Mouse (Mus musculus) liver (tissue): ENCODE measurements around the gene Mfsd4a.

ENCODE experiments used
- DNase-seq: peaks from one replicate; pipeline ENCODE4 v3.0.0-alpha.2; 2020; ENCODE audit warnings: mixed read lengths

Mfsd4a gene

DNA sequence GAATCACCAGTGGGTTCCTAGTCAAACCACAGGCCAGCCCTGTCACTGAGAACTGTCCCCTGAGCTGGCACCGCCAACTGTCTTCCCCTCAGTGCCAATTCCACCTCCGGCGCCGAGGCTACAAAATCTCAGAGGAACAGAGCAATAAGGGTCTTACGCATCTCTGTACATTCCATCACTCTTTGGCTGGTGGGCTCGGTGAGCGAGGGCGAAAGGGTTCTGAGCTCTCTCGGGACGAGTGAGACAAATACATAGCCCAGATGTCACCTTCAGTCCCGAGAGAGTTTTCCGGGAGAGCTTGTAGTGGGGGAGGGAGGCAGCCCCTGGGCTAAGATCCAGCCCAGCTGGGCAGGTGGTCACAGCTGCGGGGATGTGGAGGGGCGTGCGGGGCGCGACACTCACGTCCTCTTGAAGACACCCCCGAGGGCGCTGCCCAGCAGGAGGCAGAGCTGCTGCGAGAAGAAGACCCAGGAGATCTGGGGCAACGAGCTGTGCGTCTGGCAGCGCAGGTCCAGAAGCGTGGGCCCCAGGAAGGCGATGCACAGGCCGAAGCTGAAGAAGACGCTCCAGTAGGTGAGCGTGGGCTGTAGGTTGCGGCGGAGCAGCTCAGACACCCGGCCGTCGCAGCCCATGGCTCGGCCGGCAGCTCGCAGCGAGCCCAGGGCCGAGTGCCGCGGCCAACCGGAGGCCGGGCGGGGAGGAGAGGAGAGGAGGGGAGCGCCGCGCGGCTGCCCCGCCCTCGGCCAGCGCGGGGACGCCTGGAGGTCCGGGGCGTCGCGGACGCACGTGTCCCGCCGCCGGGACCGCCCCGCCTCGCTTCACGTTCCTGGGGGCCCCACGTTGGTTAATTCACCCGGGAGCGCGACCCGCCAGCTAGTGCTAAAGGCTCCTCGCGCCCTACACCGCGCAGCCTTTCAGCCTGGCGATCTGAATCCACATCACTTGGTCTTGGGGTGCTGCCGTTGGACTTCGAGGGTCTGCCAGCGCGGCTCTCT lies at the start of gene Mfsd4a:
Mfsd4a (minus strand) TSS at position 802 of the 995 bp plus-strand sequence.
- DNase-seq, result peak; percentile 28

DNA sequence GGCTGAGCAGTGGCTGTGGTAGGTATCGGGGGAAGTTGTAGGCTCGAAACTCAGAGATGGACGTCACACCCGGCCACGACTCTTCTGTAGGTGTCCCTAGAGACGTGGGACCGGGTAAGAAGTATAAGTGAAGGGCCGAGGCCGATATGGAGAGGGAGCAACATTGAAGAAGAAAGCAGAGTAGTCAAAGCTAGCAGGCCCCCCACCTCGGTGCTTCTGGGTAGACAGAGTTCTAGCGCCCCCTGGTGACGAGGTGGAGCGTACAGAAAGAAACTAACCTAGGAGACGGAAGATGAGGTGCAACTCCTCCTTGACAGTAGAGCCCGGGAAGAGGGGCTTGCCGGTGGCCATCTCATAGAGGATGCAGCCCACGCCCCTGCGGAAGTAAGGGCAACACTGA lies 48.7 kb upstream of the Mfsd4a start:
- peak; percentile 73 for DNase-seq

DNA sequence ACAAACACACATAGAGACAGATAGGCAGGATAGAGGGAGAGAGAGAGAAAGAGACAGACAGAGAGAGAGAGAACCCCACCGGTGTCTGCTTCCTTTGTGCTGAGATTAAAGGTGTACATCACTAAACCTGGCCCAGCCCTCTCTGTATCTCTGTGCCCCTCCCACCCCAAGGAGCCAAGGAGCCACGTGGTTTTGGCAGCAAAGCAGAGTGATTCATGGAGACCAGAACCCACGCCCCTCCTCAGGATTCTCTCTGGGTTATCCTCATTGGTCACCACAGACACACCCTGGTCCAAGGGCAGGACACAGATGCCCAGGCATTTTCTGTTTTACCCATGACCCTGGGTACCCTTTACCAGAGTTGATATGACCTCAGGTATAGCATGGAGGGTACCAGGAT lies 45.2 kb upstream of the Mfsd4a start:
- DNase-seq, result no peak

GRCm38 (mm10) chr1:132112426-132112825 lies 44.6 kb upstream of the Mfsd4a start:
- DNase-seq, result no peak

DNA sequence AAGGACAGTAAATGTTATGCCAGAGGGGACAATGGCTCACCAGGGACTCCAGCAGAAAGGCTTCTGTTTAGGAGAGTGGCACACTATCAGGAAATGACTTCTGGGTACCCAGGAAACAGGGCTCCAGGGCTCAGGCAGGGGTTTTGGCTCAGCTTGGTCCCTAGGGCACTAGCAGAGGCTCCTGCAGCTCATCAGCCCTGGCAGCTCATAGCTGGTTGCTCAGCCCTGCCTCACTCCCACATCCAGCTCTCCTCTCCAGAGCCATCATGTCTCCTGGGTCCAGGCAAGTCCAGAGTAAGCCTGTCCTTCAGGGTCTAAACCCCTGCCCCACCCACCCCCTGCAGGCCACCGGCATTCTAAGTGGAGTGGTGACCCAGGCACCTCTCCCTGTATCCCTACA lies 43.5 kb upstream of the Mfsd4a start:
- no peak for DNase-seq

- no peak for DNase-seq
These were observed 41.5 kb upstream of the Mfsd4a start for GRCm38 (mm10) chr1:132109368-132109767.

DNA sequence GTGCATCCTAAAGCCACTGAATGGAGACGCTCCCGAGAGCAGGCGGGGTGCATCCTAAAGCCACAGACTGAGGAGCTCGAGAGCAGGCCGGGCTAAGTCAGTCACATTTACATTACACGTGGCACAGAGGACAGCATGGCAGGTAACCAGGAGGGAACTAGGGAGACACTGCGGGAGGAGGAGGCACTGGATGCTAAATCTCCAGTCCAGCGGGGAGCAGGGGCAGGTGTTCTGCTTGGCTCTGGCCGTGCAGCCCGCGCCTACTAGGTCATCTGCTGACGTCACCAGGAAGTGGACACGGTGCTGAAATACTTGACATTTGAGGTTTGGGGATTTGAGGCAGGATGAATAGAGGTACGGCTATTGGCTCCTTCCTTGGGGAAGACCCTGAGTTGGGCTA lies 36.5 kb upstream of the Mfsd4a start:
- DNase-seq, result no peak

DNA sequence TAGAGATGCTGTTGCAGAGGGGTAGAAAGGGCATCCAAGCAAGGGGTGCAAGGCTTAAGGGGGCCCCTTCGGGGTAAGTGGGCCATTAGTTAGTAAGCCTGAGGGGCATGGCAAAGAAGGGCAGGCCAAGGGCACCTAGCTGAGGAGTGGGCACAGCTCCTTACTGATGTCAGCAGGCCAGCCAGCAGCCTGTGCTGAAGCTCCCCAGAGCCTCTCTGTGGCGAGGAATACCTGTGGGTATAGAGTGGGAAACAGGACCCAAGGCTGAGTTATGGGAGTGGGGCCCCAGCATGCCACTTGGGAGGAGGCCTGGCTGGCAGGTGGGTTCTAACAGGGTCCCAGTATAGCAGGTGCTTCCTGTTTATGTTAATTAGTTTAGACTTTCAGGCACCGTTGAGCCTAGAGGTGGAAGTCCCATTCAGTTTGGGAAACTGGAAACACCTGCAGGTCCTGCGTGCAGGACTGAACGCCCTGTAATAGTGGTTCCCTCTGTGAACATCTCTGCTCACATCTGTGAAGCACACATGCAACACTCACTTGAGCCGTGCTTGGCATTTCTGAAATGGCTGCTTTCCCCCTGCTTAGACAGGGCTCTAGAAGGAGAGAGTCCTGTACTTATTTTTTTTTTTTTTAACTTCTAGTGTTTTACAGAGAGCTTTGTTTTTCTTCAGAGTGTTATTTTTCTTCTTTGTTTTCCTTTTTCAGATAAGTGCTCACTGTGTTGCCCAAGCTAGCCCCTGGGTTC lies 34.3 kb upstream of the Mfsd4a start:
- no peak for DNase-seq

- DNase-seq, result no peak
These were observed 31.9 kb upstream of the Mfsd4a start for GRCm38 (mm10) chr1:132099775-132100174.

DNA sequence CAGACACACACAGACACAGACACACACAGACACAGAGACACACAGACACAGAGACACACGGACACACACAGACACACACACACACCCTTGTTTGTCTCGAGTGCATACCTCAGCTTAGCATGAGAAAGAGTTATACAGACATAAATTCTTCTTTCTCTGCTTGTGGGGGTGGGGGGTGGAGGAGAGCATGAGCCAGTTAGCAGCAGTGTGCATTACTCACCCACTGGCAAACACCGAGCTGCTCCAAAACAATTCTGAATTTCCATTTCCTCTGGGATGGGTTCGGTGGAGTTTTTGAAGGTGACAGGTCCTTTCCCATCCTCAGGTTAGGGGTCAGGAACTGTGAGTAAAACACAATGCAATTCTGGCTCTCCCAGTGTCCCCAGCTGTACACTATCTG lies 31.2 kb upstream of the Mfsd4a start:
- DNase-seq, result no peak

- no peak for DNase-seq
These were observed 30.2 kb upstream of the Mfsd4a start for GRCm38 (mm10) chr1:132098076-132098475.

GRCm38 (mm10) chr1:132095356-132096004 lies 27.6 kb upstream of the Mfsd4a start:
- DNase-seq, result peak; percentile 53

GRCm38 (mm10) chr1:132093269-132093668 lies 25.4 kb upstream of the Mfsd4a start:
- DNase-seq, result no peak

GRCm38 (mm10) chr1:132090266-132090665 lies 22.4 kb upstream of the Mfsd4a start:
- no peak for DNase-seq

DNA sequence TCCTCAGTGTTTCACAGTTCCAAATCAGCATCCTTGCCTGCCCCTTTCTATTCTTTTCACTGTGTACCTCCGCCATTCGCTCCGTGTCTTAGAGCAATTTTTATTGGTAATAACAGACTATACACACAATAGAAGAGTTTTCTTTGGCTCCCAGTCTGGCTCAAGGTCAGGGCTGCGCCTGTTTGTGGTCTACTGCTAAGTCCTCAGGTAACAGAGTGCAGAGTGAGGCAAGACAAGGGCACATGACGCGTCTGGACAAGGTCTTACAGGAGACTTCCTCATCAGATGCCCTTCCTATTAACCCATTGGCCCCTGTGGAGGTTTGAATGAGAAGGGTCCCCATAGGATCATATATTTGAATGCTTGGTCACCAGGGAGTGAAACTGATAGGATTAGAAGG lies 21.9 kb upstream of the Mfsd4a start:
- no peak for DNase-seq

GRCm38 (mm10) chr1:132088181-132088671 lies 20.4 kb upstream of the Mfsd4a start:
- no peak for DNase-seq

- DNase-seq, result no peak
These were observed 17.6 kb upstream of the Mfsd4a start for GRCm38 (mm10) chr1:132085181-132086049.

GRCm38 (mm10) chr1:132078413-132078812 lies 10.6 kb upstream of the Mfsd4a start:
- no peak for DNase-seq

GRCm38 (mm10) chr1:132075576-132075975 lies 7.7 kb upstream of the Mfsd4a start:
- no peak for DNase-seq

DNA sequence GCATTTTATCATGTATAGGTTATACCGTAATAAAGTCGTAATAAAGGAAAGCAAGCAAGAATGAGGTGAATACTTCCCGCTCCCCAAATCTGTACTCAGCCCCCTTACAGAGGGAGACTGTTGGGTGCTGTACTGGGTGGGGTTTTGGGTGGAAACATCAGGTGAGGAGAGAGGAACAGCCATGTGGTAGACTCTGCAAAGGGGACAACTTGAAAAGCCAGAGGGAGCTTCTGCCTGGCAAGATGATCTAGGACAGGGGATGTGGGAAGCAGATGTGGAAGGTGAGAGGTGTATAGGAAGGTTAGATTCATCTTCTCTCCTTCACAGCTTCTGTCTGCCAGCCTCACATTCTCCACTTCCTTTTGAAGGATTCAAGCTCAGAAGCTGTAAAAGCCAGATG lies 2.8 kb upstream of the Mfsd4a start:
- DNase-seq, result no peak

DNA sequence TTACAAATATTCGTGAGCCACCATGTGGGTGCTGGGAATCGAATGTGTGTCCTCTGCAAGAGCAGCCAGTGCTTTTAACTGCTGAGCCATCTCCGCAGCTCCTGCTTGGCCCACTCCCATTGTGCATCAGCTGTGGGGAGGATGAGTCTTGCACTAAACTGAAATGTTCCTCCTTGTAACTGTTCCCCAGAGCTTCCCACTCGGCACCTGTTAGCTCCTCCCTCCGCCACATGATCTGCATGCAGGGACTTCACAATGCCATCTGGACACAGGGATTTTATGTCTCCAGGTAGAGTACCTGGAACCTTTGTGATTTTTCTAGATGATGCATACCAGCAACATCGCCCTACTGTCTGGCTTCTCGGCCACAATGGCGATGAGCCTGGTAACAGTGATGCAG lies 1.6 kb upstream of the Mfsd4a start:
- no peak for DNase-seq
